Mouse (Mus musculus): Measurements from ENCODE around the gene Ptprk.

The Ptprk gene

GRCm38 (mm10) chr10:28186018-28186800, 111.6 kb downstream of the Ptprk start:
- DNase-seq (ENCODE audit: low spot score): no peak

GRCm38 (mm10) chr10:28191440-28191839, 116.8 kb downstream of the Ptprk start:
- no peak for DNase-seq (ENCODE audit: low spot score)

- DNase-seq (ENCODE audit: low spot score): no peak
Measured at GRCm38 (mm10) chr10:28193630-28194029, 119.0 kb downstream of the Ptprk start.

- no peak for DNase-seq (ENCODE audit: low spot score)
Measured at GRCm38 (mm10) chr10:28200609-28201008, 126.0 kb downstream of the Ptprk start.

- DNase-seq (ENCODE audit: low spot score): no peak
Measured at GRCm38 (mm10) chr10:28209394-28209793, 134.8 kb downstream of the Ptprk start.

GRCm38 (mm10) chr10:28212083-28212482, 137.5 kb downstream of the Ptprk start:
- DNase-seq (ENCODE audit: low spot score): no peak

- no peak for DNase-seq (ENCODE audit: low spot score)
Measured at GRCm38 (mm10) chr10:28215153-28215552, 140.5 kb downstream of the Ptprk start.

GRCm38 (mm10) chr10:28223602-28224001, 149.0 kb downstream of the Ptprk start:
- no peak for DNase-seq (ENCODE audit: low spot score)

- no peak for DNase-seq (ENCODE audit: low spot score)
Measured at GRCm38 (mm10) chr10:28224376-28224775, 149.8 kb downstream of the Ptprk start.

GRCm38 (mm10) chr10:28225536-28226075, 151.0 kb downstream of the Ptprk start:
- no peak for DNase-seq (ENCODE audit: low spot score)

GRCm38 (mm10) chr10:28227732-28228131, 153.1 kb downstream of the Ptprk start:
- DNase-seq (ENCODE audit: low spot score): no peak

GRCm38 (mm10) chr10:28228208-28228607, 153.6 kb downstream of the Ptprk start:
- DNase-seq (ENCODE audit: low spot score): no peak

GRCm38 (mm10) chr10:28232273-28233167, 157.9 kb downstream of the Ptprk start:
- no peak for DNase-seq (ENCODE audit: low spot score)

- no peak for DNase-seq (ENCODE audit: low spot score)
Measured at GRCm38 (mm10) chr10:28249047-28249446, 174.4 kb downstream of the Ptprk start.

- no peak for DNase-seq (ENCODE audit: low spot score)
Measured at GRCm38 (mm10) chr10:28251385-28251784, 176.8 kb downstream of the Ptprk start.

- DNase-seq (ENCODE audit: low spot score): no peak
Measured at GRCm38 (mm10) chr10:28260651-28261050, 186.0 kb downstream of the Ptprk start.

- no peak for DNase-seq (ENCODE audit: low spot score)
Measured at GRCm38 (mm10) chr10:28262159-28262558, 187.5 kb downstream of the Ptprk start.

GRCm38 (mm10) chr10:28263546-28263945, 188.9 kb downstream of the Ptprk start:
- no peak for DNase-seq (ENCODE audit: low spot score)

GRCm38 (mm10) chr10:28270273-28270672, 195.7 kb downstream of the Ptprk start:
- DNase-seq (ENCODE audit: low spot score): no peak

GRCm38 (mm10) chr10:28271729-28272606, 197.3 kb downstream of the Ptprk start:
- DNase-seq (ENCODE audit: low spot score): no peak

- no peak for DNase-seq (ENCODE audit: low spot score)
Measured at GRCm38 (mm10) chr10:28278757-28279156, 204.1 kb downstream of the Ptprk start.

GRCm38 (mm10) chr10:28297531-28297930, 222.9 kb downstream of the Ptprk start:
- no peak for DNase-seq (ENCODE audit: low spot score)
